Mouse (Mus musculus): ENCODE measurements around the gene 2410131K14Rik.
A peak's percentile ranks its signal among the peaks of the same experiment; 100 is the strongest.

2410131K14Rik gene

DNA sequence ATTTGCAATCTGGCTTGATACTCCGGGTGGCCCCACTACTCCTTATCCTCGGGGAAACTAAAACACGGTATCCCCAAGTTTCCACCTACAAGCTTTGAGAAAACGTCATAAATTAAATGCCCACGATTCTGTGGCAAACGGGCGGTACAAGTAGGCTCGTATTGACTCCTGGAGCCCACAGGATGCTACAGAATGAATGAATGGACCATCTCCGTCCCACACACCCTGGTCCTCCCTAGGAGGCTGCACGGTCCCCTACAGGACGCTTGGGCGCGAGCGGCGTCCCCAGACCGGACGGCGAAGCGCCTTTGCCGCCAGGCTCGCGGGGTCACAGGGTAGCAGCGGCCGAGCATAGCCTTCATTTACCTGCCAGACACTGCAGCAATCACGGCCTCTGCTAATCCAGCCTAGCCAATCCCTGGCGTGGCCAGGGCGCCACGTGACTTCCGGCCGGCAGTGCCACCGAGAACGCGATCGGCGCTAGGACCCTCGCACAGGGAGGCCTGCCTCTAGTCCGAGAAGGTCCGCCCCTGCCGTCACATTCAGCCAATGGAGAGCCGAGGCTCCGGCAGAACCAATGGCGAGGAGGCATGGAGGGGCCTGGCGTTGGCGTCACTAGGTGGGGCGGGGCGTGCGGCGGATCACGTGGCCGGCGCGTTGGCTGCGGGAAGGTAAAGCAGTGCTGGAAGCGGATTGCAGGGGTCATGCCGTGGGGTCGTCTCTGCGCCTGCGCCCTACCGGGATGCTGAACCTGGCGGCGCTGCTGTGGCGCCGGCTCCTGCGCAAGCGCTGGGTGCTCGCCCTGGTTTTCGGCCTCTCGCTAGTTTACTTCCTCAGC is at the start of gene 2410131K14Rik, which contains the start of gene Rnft2:
Gene 2410131K14Rik (plus strand): TSS at position 622 of the 838 bp plus-strand sequence.
Gene Rnft2 (minus strand): TSS at position 511 of the 838 bp plus-strand sequence.
- peak; percentile 100 for DNase-seq

DNA sequence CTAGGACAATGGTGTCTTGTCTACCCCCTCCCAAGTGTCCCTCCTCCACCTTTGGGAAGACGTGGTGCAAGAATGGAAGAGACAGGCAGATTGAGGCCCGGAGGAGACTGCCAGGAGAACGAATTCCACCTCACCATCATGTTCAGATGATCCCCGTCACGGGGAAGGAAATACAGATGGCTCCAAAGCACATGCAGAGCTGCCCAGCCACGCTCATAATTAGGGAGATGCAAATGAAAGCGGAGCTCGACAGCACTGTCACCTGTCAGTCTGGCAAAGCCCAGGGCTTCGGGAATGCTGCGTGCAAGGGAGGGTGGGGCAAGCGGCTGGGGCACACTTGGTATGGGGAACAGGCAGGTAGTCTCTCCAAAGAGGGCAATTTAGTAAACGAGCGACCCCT is 47.6 kb upstream of the 2410131K14Rik start:
- DNase-seq: no peak

DNA sequence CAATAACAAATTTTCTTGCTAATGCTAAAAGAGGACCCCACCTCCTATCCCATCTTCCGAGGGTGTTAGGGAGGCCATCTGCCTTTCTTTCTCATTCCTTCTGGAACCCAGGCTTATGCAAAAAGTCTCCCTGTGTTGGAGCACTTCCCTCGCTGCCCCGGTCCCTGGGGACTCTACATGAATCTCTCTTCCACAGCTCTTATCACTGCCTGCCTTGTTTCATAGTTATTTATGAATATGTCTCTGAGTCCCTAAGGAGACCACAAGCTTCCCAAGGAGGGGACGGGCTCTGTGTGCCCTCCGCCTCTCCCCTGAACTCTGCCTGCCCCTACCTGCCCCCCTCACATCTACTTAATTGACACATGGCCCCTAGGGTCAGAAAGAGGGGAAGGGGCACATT is 45.4 kb upstream of the 2410131K14Rik start:
- no peak for DNase-seq

DNA sequence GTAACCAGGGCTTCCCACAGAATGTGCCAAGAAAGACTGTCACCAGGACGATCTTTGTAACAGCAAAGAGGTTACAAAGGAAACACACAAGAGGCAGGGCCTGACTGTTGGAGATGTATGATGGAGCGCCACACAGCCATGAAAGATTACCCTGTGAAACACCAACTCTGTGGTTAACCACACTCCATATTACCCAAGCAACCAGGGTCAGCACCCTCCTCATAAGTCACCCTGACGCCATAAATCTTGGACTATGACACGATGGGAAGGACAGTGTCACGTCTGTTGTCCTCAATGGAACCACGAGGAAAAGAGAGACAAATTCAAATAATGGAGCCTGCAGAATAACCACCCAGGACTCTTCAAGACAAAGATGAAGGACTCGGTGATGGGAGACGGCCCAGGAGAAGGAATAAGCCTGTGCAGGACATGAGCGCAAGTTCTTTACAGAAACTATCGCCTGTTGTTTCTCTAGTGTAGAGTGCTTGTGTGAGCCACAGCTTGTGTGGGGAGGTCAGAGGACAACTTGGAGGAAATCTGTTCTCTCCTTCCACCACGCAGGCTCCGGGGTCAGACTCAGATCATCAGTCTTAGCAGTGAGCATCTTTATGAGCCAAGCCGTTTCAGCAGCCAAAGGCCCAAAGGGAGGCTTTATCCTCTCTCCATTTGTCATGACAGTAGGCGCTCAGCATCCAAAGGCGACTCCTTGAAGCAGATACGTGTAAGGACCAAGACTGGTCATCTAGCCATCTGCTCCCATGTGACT is 40.2 kb upstream of the 2410131K14Rik start:
- DNase-seq: no peak

DNA sequence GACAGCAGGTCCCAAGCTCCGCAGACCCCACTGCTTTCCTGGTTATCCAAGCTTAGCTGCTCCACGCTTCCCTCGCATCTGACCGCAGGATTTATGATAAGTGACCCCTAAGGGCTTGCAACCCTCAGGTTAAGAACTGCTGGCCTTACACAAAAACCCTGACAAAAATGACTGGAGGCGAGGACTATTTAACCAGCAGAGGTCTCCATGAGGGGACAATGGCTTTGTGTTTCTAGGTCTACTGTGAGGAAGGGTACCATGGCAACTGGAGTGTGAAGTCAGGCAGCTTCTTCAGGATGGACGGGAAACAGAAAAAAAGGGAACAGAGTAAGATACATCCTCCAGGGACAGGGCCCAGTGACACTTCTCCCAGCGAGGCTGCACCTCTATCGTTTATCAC is 39.2 kb upstream of the 2410131K14Rik start:
- no peak for DNase-seq

DNA sequence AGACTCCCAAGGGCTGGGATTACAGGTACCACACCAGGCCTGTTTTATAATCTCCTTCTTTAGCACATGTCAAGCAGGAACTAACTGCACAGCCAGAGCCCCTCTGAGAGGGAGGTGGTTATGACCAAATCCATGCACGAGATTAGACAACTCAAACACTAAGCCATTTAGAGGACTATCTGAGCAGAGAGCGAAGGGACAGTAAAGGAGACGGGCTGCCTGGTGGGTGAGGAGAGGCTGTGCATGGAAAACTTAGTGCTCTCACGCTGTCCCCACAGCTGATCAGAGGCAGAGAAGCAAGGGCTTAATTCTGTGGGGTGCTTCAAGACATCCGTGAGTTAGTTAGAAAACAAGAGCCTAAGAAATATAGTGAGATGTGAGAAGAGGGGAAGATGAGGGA is 31.0 kb upstream of the 2410131K14Rik start:
- no peak for DNase-seq

DNA sequence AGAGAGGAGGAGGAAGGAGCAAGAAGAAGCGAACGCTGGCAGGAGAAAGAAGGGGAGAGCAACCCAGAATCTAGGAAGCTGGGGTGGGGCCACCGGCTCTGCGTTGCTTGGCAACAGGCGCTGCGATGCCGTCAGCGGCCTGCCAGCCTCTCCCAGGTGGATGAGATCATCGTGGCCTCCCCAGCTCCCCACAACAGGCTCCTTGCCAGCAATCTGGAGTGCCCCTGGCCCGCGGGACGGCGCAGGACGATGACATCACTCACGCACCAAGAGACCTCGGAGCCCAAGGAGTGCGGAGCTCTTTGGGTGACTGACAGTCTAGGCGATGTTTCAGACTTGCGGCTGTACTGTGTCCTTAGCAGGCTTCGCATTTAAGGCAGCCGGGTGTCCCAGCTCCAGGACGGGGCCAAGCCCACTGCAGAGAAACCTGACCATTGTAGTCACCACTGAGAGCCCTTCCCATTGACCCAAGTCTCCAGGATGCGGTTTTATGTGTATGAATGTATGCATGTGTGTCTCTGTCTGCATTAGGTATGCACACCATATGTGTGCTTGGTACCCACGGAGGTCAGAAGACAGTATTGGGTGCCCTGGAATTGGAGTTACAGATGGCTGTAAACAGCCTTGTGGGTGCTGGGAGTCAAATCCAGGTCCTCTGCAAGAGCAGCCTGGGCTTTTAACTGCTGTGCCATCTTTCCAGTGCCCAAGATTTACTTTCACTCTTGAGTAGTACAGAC is 30.4 kb upstream of the 2410131K14Rik start:
- peak; percentile 93 for DNase-seq

DNA sequence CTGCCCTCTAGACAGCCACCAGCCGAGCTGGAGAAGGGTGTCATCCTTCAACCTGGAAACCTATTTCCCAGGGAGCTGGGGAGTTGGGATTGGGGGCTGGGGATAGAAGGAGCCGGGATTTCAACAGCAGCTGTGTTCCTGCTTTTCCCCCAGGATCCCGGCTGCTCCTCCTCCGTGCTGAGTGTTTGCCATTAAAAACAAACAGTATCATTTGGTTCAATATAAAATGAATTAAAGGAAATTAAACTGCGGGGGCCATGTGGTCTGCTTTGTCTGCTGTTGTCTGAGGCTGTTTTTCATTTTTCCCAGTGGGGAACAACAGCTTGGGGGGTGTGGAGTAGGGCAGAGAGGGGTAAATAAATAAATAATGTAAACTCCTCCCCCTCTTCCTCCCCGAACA is 27.6 kb upstream of the 2410131K14Rik start:
- DNase-seq: no peak

DNA sequence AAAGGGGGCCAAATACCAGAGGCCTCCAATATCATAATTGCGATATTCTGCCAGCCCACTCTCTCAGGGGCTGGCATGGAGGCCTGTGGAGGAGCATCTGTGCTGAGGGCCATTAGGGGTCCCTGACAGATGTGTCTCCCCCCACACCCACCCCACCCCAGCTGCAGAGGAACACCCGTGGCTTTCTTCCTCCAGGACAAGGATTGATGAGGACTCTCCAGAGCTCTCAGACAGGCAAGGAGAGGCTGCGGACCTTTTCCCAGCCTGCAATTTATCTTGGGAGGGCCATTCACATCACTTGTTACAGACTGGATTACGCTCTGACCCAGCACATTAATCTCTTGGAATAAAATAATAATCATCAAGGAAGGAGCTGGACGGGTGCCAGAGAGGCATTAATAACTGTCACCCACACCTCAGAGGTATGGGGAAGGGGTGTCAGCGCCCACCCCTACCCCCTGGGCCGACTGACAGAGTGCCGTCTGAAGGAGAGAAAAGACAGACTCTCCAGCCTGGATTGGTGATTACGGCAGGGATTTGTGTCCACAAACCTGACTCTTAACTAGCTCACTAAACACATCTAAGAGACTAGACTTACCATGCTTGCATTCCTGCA is 21.8 kb upstream of the 2410131K14Rik start:
- DNase-seq: no peak

DNA sequence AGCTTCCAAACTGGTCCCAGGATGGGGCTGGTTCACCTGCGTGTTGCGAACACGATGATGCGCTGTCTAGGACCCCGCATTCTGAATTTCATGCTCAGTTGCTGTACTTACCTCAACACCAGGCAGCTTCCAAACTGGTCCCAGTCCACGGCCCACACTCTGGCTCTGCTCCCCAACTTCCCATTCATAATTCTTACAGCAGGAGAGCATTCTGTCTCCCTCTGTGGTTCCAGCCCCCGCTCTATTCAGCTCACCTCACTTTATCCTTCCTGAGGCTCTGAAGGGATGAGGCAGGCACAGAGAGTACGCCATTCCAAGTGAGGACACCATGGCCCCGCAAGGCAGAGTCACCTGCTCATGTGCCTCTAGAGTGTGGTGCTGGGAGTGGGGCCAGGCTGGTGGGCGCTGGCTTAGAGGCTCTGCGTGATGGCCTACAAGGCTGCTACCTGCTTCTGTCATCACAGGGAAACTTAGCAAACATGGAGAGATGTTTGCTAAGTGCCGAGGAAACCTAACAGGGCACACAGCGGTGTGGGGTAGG is 14.9 kb upstream of the 2410131K14Rik start:
- no peak for DNase-seq

DNA sequence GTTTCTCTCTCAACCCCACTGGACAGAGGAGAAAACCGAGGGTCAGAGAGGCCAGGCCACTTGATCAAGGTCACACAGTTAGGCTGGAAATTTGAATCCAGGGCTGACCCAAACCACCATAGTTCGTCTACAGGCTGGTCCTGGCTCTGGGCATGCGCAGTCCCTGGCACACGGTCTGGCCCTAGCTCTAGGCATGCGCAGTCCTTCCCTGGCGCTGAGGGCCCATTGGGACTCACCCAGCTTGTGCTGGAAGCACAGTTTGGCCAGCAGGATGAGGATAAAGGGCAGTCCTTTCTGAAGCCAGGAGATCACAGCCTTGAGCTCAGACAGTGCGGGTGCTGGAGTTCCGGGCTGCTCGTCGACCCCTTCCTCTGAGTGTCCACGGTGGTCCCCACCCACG is 8.1 kb upstream of the 2410131K14Rik start:
- DNase-seq: peak; percentile 76

DNA sequence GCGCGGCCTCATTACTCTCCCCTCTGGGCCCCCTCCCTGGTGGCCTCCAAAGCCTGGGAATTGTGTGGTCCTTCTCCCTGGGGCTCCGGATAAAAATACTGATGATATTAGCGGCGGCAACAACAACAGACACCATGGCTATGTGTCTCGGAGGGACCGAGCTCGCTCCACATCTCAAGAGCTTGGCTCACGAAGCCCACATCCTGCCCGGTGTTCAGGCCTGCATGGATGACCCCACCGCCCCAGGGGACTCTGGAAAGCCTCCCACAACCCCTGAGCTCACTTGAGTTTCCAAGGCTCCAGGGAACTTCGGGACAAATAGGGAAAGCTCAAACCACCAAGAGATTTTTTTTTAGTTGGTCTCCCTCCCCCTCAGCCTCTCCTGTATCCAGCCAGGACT is 5.4 kb upstream of the 2410131K14Rik start:
- DNase-seq: no peak

DNA sequence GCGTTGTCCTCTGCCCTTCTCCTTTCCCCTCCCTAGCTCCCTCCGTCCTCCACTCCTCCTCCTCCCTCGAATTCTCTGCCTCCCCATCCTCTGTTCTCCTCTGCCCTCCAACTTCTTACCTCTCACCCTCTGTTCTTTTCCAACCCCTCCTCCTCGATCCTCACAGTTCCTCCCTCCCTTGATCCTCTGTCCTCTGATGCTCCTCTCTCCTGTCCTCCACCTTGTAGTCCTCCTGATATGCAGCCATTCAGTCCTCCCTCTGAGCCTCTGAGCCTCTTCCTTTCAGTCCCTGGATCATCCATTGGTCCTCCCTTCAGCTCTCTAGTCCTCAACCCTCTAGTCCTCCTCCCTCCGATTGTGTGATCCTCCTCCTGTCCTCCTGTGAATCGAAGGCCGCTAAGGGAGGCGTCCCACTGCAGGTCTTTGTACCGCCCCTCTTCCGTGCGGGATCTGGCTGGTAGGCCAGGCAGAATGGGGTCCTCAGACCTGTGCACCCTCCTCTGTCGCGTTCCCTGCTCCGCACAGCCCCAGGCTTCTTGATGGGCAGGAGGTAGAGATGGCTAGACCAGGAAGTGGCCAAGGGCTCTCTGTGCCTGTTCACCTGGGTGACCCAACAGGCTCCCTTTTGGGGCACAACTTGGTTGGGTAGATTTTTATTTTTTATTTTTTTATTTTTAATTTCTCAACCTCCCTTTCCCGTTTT is 730 bp downstream of the 2410131K14Rik start:
- peak; percentile 62 for DNase-seq

DNA sequence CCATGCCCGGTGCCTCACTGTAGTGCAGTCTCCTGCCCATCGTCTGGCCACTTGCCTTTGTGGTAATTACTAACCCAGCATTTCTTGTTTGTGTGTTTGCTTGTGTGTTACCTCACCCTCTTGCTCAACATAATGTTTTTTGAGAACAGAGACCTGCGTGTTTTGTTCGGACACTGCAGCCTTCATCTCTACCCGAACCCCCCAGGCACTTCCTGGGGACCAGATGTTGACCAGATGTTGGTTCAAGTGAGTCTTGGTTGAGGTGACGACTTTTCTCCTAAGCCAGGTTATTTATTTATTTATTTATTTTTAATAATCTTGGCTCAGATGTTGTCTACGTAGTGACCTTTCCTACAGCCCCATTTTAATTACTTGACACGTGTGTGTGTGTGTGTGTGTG is 2.4 kb downstream of the 2410131K14Rik start:
- DNase-seq: no peak

DNA sequence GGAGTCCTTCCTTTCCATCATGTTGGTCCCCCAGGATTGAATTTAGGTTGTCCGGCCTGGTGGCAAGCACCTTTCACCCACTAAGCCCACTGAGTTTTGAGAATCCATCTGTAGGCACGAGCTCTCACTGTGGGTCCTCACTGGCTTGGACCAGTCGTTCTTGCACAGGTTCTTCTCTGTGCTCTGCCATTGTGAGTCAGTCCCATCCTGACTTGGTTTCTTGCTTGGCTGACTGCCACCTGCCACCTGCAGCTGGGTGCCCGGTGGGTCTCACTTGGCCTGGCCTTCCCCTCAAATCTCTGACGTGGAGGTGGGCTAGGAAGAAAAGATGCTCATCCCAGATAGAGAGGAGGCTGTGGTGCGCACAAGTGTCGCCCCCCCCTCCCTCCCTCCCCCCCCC is 6.0 kb downstream of the 2410131K14Rik start:
- DNase-seq: no peak

DNA sequence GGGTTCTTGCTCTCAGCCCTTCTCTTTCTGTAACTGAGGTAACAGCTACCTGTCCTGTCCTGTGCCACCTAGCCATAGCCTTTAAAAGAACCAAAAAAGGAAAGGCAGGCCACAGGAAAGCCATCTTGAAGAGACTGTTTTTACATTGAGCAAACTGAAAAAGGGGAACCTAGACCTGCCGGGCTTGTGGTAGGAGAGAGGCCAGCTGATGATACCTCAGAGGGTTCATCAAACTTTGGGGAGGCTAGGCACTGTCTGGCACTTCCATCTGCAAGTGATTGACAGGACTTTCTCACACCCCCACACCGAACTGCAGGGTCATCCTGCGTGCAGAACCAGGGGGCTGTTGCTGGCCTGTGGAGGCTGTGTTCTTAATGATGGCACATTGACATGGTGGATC is 8.5 kb downstream of the 2410131K14Rik start:
- no peak for DNase-seq

DNA sequence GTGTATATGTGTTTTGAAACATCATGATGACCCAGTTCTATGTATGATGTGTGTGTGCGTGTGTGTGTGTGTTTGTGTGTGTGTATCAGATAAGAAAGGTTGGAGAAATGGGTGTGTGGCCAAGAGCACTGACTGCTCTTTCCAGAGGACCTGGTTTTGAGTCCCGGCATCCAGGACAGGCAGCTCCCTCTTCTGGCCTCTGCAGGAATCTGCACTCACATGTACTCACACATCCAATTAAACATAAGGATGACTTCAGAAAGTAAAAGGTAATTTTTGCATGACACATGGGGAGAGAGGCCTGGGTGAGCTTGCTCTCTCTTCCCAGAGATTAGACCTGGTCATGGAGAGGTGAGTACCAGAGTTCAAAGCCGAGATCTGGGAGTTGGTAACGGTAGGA is 12.0 kb downstream of the 2410131K14Rik start:
- DNase-seq: no peak

DNA sequence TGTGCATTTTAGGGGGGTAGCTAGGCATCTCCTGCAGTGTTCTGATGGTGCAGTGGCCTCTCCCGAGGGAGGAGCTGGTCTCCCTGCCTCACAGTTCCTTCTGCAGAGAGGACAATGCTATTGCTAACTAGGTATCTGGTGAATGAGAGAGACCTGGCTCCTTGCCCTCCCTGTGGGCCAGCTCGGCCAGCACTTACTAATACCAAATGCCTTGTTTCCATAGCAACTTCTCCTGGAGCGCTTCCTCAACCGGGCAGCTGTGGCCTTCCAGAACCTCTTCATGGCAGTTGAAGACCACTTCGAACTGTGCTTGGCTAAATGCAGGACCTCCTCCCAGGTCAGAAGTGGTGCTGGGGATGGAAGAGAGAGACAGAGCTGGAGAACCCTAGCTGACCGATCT is 14.1 kb downstream of the 2410131K14Rik start:
- DNase-seq: peak; percentile 74

DNA sequence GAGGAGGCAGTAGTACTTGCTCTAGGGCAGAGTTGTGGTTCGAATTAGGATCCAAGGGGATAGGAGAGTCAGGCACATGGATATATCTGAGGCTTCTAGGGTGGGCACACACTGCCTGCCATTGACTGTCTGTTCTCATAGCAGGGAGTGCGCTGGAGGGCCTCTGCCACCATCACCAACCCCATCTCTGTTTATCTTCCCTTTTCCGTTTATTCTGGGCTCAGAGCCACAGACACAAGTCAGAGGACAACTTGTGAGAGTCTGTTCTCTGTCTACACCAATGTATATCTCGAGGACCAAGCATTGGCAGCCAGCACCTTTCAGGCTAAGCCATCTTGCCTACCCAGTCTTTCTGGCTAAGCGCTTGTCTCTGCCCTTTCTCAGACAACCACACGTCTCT is 14.6 kb downstream of the 2410131K14Rik start:
- DNase-seq: no peak

DNA sequence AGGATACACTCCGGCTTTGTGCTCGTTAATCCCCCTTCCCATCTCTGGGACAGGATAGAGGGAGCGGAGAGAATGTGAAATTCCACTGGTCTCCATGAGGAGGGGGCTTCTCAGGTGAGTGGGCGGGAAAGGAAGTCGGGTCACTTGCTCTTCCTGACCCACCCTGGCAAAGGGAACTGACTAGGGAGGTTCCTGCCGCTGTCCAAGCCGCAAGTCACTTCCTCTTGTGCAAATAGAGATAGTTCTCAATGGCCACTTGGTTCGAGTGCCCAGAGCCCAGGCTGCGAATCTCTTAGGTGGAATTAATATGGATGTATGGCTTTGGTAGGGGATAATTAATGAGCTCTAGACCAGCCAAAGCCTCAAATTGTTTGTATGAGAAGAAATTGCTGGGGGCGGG is 15.0 kb downstream of the 2410131K14Rik start:
- DNase-seq: peak; percentile 19

DNA sequence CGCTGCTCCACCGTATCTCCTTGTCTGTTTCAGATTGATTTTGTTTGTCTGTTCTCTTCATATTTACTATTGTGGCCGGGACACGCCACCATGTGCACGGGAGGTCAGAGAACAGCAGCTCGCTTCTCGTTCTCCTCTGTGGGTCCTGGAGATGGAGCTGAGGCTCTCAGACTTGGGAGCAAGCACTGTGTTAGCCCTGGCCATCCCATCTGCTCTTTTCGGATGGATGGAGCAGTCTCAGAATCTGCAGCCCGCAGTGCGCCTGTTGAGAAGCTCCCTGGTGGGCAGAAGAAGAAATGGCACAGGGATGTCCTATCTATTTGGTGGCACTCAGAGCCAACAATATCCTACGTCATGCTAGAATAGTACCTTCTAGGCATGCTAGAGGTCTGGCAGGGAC is 15.6 kb downstream of the 2410131K14Rik start:
- DNase-seq: peak; percentile 63

DNA sequence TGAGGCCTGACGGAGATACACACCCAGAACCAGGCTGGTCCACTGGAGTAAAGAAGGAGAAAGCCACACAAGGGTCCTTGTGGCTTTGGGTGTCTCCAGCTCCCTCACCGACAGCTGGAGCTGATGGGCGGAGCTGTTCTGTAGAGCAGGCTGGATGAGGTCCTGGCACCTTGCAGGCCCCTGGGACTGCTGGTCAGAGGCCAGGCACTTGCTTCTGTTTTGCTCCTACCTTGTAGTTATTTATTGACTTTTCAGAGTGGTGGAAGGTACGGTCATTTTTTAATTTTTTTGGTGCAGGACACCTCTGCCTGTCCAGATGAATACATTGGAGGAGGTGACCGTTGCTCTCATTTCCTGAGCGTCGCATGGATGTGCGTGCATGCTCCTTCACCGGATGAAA is 16.2 kb downstream of the 2410131K14Rik start:
- no peak for DNase-seq
